Mouse (Mus musculus) heart, embryonic 12.5 days (tissue): Measurements from ENCODE around the gene Adgrf1. TPM values are rescaled to one million over a fixed set of nuclear protein-coding genes. Genes with fewer than 3 reads are reported as not detected.
"Not testable (repeated sequence)": the region's sequence is repeated elsewhere in the genome, so short reads cannot be mapped to it uniquely, and the experiment has no call there.

Source experiments
- ATAC-seq: fragments of 200-750 bp; cut with Nextera tagmentation; 2 replicates; pipeline ENCODE4 v1.8.0; 2017; ENCODE audit warnings: moderate TSS enrichment, moderate library complexity; ENCODE audit not compliant: insufficient number of reproducible peaks, low FRiP score
- H3K27ac ChIP-seq: fragments of 300-500 bp; sonication (generic); 2 replicates; pipeline ENCODE4 v1.5.1; 2016; ENCODE audit warnings: mild to moderate bottlenecking, moderate library complexity; ENCODE audit not compliant: poor library complexity, severe bottlenecking
- H3K27me3 ChIP-seq: fragments of 300-500 bp; sonication (generic); replicated peaks from 2 replicates; pipeline ENCODE4 v1.6.1; 2016; ENCODE audit warnings: mild to moderate bottlenecking, moderate library complexity
- H3K36me3 ChIP-seq: fragments of 300-500 bp; sonication (generic); 2 replicates; pipeline ENCODE4 v1.6.1; 2016; ENCODE audit warnings: mild to moderate bottlenecking, moderate library complexity
- H3K4me1 ChIP-seq: fragments of 300-500 bp; sonication (generic); replicated peaks from 2 replicates; pipeline ENCODE4 v1.6.1; 2016; ENCODE audit warnings: mild to moderate bottlenecking
- H3K4me2 ChIP-seq: fragments of 300-500 bp; sonication (generic); 2 replicates; pipeline ENCODE4 v1.6.1; 2016; ENCODE audit warnings: mild to moderate bottlenecking, moderate library complexity
- H3K4me3 ChIP-seq: fragments of 300-500 bp; sonication (generic); 2 replicates; pipeline ENCODE4 v1.5.1; 2016; ENCODE audit warnings: mild to moderate bottlenecking
- H3K9ac ChIP-seq: fragments of 300-500 bp; sonication (generic); 2 replicates; pipeline ENCODE4 v1.6.1; 2016; ENCODE audit warnings: mild to moderate bottlenecking, moderate library complexity
- H3K9me3 ChIP-seq: fragments of 300-500 bp; sonication (generic); replicated peaks from 2 replicates; pipeline ENCODE4 v1.6.1; 2016; ENCODE audit warnings: mild to moderate bottlenecking, moderate library complexity
- WGBS: fragments of 180-500 bp; shearing (Covaris S2); methylation state at CpG from one replicate; pipeline ENCODE4 v1.1.7; 2016; 5-methylcytosine and 5-hydroxymethylcytosine counted together
- polyA plus RNA-seq: library from polyadenylated mRNA; unstranded; fragments of >200 nt; fragmentation: Nextera tagmentation; extraction: Ambion mirVana; gene quantifications from 2 replicates; pipeline ENCODE4 v1.2.1, GENCODE M21; 2016

Adgrf1 gene
- polyA plus RNA-seq, 1 experiment from 2014 or later: not detected

GRCm38 (mm10) chr17:43329216-43329615 is 59.1 kb downstream of the Adgrf1 start:
- 74% methylated on average over 4 of the region's 4 CpGs for WGBS
- 0 out of 2 replicates have a peak, but pooled peaks have one; percentile 1 for ATAC-seq
- H3K9ac ChIP-seq: no peak overlapping the region
- no peaks in the 10 kb centered on the region for H3K36me3 ChIP-seq
- H3K27me3 ChIP-seq: no peaks in the 10 kb centered on the region
- peaks cover 48% of the 10 kb centered on the region for H3K4me1 ChIP-seq
- no peak overlapping the region for H3K4me3 ChIP-seq
- no peaks in the 10 kb centered on the region for H3K9me3 ChIP-seq
- peak overlapping the region; percentile 36 for H3K27ac ChIP-seq
- no peak overlapping the region for H3K4me2 ChIP-seq

GRCm38 (mm10) chr17:43329761-43330183 is 59.6 kb downstream of the Adgrf1 start:
- H3K4me2 ChIP-seq: no peak overlapping the region
- no peak overlapping the region for H3K4me3 ChIP-seq
- 48% methylated on average over 7 of the region's 7 CpGs for WGBS
- peak overlapping the region; percentile 62 for H3K27ac ChIP-seq
- peaks cover 48% of the 10 kb centered on the region for H3K4me1 ChIP-seq
- no peaks in the 10 kb centered on the region for H3K9me3 ChIP-seq
- H3K9ac ChIP-seq: no peak overlapping the region
- no peaks in the 10 kb centered on the region for H3K27me3 ChIP-seq
- H3K36me3 ChIP-seq: no peaks in the 10 kb centered on the region
- peak; percentile 81 for ATAC-seq

- Histone ChIP-seq H3K4me1 (peaks cover 36% of the 10 kb centered on the region), H3K9me3 (no peaks in the 10 kb centered on the region), H3K27me3 (no peaks in the 10 kb centered on the region), H3K36me3 (no peaks in the 10 kb centered on the region), H3K9ac (no peak overlapping the region), H3K4me3 (no peak overlapping the region), H3K27ac (no peak overlapping the region), H3K4me2 (no peak overlapping the region)
- WGBS: 54% methylated on average over 5 of the region's 5 CpGs
- no peak for ATAC-seq
Observed at GRCm38 (mm10) chr17:43332686-43333085, 62.6 kb downstream of the Adgrf1 start.

GRCm38 (mm10) chr17:43334074-43334473 is 63.9 kb downstream of the Adgrf1 start:
- Histone ChIP-seq H3K27me3 (no peaks in the 10 kb centered on the region), H3K9me3 (no peaks in the 10 kb centered on the region), H3K4me1 (peaks cover 30% of the 10 kb centered on the region), H3K4me3 (no peak overlapping the region), H3K9ac (no peak overlapping the region), H3K27ac (no peak overlapping the region), H3K4me2 (no peak overlapping the region), H3K36me3 (no peaks in the 10 kb centered on the region)
- 59% methylated on average over 9 of the region's 9 CpGs for WGBS
- ATAC-seq: no peak

GRCm38 (mm10) chr17:43337643-43338042 is 67.5 kb downstream of the Adgrf1 start:
- no peak for ATAC-seq
- Histone ChIP-seq H3K27me3 (no peaks in the 10 kb centered on the region), H3K36me3 (no peaks in the 10 kb centered on the region), H3K4me3 (no peak overlapping the region), H3K4me1 (peaks cover 8% of the 10 kb centered on the region), H3K4me2 (no peak overlapping the region), H3K9me3 (no peaks in the 10 kb centered on the region), H3K9ac (no peak overlapping the region), H3K27ac (no peak overlapping the region)
- 84% methylated on average over 2 of the region's 2 CpGs for WGBS

GRCm38 (mm10) chr17:43338279-43338678 is 68.2 kb downstream of the Adgrf1 start:
- Histone ChIP-seq H3K9me3 (no peaks in the 10 kb centered on the region), H3K27ac (no peak overlapping the region), H3K4me1 (peaks cover 4% of the 10 kb centered on the region), H3K9ac (no peak overlapping the region), H3K27me3 (no peaks in the 10 kb centered on the region), H3K36me3 (no peaks in the 10 kb centered on the region), H3K4me3 (no peak overlapping the region), H3K4me2 (no peak overlapping the region)
- WGBS: 76% methylated on average over 3 of the region's 3 CpGs
- no peak for ATAC-seq

- not testable (repeated sequence) for H3K9me3 ChIP-seq, H3K4me3 ChIP-seq, H3K27ac ChIP-seq, H3K27me3 ChIP-seq, H3K4me2 ChIP-seq, H3K36me3 ChIP-seq, H3K9ac ChIP-seq, ATAC-seq, H3K4me1 ChIP-seq
- WGBS: 86% methylated on average over 2 of the region's 2 CpGs
Observed at GRCm38 (mm10) chr17:43346499-43346898, 76.4 kb downstream of the Adgrf1 start.

GRCm38 (mm10) chr17:43357902-43358539 is 87.9 kb downstream of the Adgrf1 start:
- ATAC-seq: no peak
- H3K27ac ChIP-seq: no peak overlapping the region
- 27% methylated on average over 9 of the region's 9 CpGs for WGBS

GRCm38 (mm10) chr17:43359826-43360619 is 89.9 kb downstream of the Adgrf1 start, which contains the start of gene Adgrf5:
Gene Adgrf5, plus strand, starts transcription at chr17:43360451.
- no peaks in the 10 kb centered on the region for H3K9me3 ChIP-seq
- peak within 1 kb of the TSS; percentile 57 for H3K4me2 ChIP-seq
- 0 out of 2 replicates have a peak, but pooled peaks cover 5% of the 10 kb centered on the region for H3K27me3 ChIP-seq
- no peaks in the 10 kb centered on the region for H3K36me3 ChIP-seq
- 39% methylated on average over 16 of the region's 16 CpGs for WGBS
- H3K4me1 ChIP-seq: peaks cover 50% of the 10 kb centered on the region
- peak within 1 kb of the TSS; percentile 39 for H3K4me3 ChIP-seq
- ATAC-seq: no peak; the same call in 1 of the 2 replicates
- peak within 1 kb of the TSS; percentile 24; the same call in 1 of the 2 replicates for H3K9ac ChIP-seq
- H3K27ac ChIP-seq: peak within 1 kb of the TSS; percentile 71

More at GRCm38 (mm10) chr17:43357902-43358539, 87.9 kb downstream of the Adgrf1 start:
- Histone ChIP-seq H3K36me3 (no peaks in the 10 kb centered on the region), H3K9ac (no peak overlapping the region), H3K9me3 (no peaks in the 10 kb centered on the region), H3K4me2 (0 out of 2 replicates have a peak overlapping the region, but pooled peaks have one; percentile 5), H3K27me3 (no peaks in the 10 kb centered on the region), H3K4me3 (no peak overlapping the region), H3K4me1 (peaks cover 38% of the 10 kb centered on the region)

- no peak for ATAC-seq
- H3K4me1 ChIP-seq: peaks cover 59% of the 10 kb centered on the region
- peak overlapping the region; percentile 39 for H3K4me3 ChIP-seq
- 0 out of 2 replicates have a peak overlapping the region, but pooled peaks have one; percentile 71 for H3K27ac ChIP-seq
- H3K9me3 ChIP-seq: no peaks in the 10 kb centered on the region
- no peaks in the 10 kb centered on the region for H3K36me3 ChIP-seq
- 68% methylated on average over 11 of the region's 11 CpGs for WGBS
- no peak overlapping the region for H3K9ac ChIP-seq
- H3K27me3 ChIP-seq: 0 out of 2 replicates have a peak, but pooled peaks cover 5% of the 10 kb centered on the region
- peak overlapping the region; percentile 57 for H3K4me2 ChIP-seq
Observed at GRCm38 (mm10) chr17:43361021-43361420, 90.9 kb downstream of the Adgrf1 start.

GRCm38 (mm10) chr17:43362362-43362761 is 92.2 kb downstream of the Adgrf1 start:
- H3K4me1 ChIP-seq: peaks cover 63% of the 10 kb centered on the region
- ATAC-seq: 0 out of 2 replicates have a peak, but pooled peaks have one; percentile 24
- WGBS: 15% methylated on average over 11 of the region's 11 CpGs
- H3K4me3 ChIP-seq: peak overlapping the region; percentile 30
- H3K9me3 ChIP-seq: no peaks in the 10 kb centered on the region
- peak overlapping the region; percentile 60 for H3K4me2 ChIP-seq
- H3K36me3 ChIP-seq: no peaks in the 10 kb centered on the region
- H3K27ac ChIP-seq: no peak overlapping the region
- H3K27me3 ChIP-seq: 0 out of 2 replicates have a peak, but pooled peaks cover 5% of the 10 kb centered on the region
- H3K9ac ChIP-seq: no peak overlapping the region; the same call in 1 of the 2 replicates
